Mouse (Mus musculus): ENCODE data around the gene Pcgf5.

- TF ChIP-seq CTCF (IDR thresholded peaks at IDR 0.05; ENCODE audit: control insufficient read depth, insufficient read depth, insufficient read length) (peak; percentile 20), MAX (IDR thresholded peaks at IDR 0.05) (no peak), MYOD1 (IDR thresholded peaks at IDR 0.05; ENCODE audit: control insufficient read depth, insufficient read length, low read depth) (no peak), USF1 (IDR thresholded peaks at IDR 0.05; ENCODE audit: low read depth) (no peak)
These were observed 92.0 kb downstream of the Pcgf5 start for GRCm38 (mm10) chr19:36439894-36440714.

All from C2C12 (cell line).